Mouse (Mus musculus): ENCODE data around the gene Gm49369.
A peak's percentile ranks its signal among the peaks of the same experiment; 100 is the strongest.
"Not testable (repeated sequence)": the region's sequence is repeated elsewhere in the genome, so short reads cannot be mapped to it uniquely, and the experiment has no call there.

The Gm49369 gene

DNA sequence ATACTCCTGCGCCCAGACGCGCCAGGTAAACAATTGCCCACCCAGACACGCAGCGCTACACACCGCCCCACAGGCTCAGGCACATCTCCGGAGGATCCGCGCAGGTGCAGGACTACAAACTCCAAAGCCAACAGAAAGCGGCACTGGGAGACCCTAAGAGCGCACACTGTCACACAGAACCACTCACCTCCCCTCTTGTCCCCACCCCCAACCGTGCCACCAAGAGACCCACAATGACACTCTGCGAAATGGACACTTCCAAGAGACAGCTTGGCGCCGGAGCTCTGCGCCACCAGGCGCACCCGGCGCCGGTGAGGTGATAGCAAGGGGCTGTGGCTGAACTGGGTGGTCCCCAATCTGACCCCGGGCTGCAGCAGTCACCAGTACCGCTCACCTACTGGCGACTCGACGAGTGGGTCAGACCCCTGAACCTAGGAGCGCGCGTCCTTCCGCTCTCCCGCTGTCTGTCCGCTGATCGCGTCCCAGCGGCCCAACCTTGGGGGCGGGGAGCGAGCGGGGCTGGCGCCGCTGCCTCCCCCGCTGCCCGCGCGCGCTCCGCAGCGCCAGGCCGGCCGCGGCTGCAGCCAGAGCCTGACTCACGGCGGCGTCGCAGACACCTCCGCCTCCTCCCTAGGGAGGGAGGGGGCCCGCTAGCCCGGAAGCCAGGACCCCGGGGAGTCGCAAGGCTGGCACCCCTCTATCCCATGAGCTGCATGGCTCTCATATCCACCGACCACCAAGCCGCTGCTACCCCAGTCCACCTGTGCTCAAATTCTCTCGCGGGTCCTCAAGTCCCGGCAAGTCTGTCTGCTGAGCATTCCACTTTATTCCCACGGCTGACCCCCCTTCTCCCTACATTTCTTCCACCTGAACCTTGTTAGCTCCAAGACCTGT is 10.5 kb downstream of the Gm49369 start:
- DNase-seq (ENCODE audit: low read depth), result no peak

DNA sequence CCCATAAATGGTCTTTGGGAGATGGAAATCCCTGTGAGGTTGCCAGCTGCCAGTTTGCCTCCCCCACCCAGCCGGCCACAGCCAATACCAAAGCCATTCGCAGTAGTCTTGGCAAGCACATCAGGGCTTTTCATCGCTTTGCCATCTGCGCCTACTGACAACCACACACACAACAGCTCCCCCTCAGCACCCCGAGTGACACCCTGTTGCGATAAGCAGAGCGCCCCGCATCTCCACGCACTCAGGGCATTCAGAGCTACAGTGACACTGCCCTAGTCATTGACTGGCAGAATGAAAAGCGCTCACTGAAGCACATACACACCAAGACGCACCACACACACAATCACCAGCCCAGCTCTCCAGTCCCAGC is 11.1 kb downstream of the Gm49369 start:
- no peak for DNase-seq (ENCODE audit: low read depth)

DNA sequence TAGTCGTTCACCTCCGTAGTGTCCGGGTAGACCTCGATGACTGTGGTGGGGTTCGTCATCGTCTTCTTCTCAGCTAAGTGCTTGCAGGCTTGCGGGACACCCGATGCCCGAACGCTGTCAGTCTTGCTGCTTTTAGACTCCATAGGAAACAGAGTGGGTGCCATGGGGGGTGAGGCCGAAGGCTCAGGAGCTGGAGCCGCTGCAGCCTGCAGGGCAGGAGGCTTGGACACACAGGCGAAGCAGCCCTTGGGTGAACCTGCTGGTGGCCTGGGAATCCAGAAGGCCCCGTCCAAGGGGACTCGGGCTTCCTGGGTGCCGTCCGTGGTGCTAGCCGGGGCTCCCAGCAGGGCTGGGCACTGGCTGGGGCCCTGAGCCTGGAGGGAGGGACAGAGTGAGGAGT is 11.5 kb downstream of the Gm49369 start:
- DNase-seq (ENCODE audit: low read depth), result no peak

DNA sequence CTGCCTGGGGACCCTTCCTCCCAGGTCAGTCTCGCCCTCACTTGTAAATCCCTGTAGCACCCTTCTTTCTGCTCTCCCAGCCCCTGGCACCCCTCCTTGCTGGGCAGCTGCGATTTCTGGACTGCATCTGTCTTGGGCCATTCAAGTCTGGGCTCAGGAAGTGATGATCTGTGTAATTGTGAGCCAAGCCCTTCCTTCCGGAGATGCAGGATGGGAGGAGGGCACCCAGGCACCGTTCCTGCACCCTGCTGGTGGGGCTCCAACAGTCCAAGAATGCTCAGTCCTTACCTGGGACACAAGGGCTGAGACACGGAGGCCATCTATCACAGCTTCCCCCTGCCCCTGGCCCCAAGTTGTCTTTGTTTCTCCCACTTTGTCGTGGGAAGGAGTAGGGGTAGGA is 12.6 kb downstream of the Gm49369 start:
- no peak for DNase-seq (ENCODE audit: low read depth)

DNA sequence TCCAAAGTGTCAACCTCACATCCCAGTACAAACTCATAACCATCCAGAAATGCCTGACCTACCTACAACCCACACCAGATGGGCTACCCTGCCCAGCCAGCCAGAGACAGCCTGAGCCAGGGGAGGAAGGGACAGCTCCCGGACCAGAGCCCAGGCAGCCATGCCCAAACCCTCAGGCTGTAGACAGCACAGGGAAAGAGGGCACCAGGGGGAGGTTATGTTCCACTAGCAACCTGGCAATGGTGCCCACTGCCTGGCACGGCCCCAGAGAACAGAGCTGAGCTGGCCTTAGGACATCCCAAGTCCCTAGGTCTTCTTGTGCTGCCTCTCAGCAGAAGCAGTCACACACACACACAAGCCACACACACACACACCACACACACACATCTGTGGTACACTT is 13.6 kb downstream of the Gm49369 start:
- no peak for DNase-seq (ENCODE audit: low read depth)

DNA sequence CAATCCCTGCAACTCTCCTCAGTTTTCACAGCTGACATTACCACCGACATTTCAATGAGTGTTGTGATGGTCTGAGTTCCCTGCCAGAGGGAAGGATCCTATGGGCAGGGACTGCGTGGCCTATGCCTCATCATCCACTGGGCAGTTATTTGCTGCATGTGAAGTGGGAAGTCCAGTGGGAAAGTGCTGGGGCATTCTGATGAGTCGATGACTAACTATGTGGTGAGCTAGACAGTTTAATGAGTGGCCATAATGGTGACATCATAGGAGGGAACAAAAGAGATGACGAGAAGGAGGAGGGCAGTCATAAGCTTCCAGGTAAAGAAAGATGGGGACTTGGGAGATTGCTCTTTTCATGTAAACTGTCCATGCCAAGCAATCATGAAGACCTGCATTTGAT is 19.4 kb downstream of the Gm49369 start:
- DNase-seq (ENCODE audit: low read depth), result peak; percentile 54

DNA sequence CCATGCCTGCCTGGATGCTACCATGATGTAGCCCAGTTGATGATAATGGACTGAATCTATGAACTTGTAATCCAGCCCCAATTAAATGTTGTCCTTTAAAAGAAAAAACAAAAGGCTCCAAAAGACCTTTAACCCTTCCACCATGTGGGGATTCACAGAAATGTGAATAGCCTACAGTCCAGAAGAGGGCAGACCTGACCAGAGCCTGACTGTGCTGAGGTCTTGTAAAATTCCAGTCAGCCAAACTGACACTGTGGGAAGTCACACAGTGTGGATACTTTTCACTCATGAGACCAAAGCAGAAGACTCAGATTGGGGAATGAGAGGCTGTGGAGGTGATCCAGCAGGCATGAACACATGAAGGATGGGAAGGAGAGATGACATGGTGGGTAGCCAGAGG is 21.7 kb downstream of the Gm49369 start:
- no peak for DNase-seq (ENCODE audit: low read depth)

DNA sequence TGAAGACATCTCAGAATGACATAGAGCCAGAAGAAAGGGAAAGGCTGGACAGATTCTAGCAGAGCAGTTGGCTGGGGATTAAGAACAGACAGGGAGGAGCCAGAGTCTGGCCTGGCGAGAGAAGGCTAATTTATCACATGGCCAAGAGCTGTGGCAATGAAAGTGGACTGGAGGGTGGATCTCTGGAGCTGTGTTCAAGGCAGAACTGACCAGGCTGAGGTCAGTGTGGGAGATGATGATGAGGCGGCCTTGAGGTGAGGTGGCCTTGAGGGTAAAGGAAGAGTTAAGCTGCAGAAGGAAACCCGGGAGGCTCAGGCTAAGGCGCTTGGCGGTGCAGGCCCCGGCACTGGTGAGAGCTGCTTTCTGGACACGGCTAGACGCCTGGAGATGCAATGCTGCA is 23.3 kb downstream of the Gm49369 start:
- DNase-seq (ENCODE audit: low read depth), result no peak

DNA sequence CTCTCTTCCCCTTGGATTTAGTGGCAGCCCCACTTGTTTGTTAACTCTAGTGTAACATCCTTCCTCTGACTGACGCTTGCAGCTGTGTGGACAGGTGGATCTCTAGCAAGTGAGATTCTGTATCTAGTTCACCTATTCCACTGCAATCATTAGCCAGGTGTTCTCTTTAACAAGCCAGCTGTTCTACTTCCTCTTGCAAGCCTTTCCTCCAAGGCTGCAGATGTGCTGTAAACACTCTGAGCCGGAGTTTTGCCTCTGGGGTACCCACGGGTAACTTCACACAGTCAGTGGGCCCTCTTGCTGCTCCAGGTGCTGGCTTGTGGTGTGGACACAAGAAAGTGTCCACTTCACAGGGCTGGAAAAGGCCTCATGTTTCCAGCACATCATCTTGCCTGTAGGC is 24.9 kb downstream of the Gm49369 start:
- no peak for DNase-seq (ENCODE audit: low read depth)

DNA sequence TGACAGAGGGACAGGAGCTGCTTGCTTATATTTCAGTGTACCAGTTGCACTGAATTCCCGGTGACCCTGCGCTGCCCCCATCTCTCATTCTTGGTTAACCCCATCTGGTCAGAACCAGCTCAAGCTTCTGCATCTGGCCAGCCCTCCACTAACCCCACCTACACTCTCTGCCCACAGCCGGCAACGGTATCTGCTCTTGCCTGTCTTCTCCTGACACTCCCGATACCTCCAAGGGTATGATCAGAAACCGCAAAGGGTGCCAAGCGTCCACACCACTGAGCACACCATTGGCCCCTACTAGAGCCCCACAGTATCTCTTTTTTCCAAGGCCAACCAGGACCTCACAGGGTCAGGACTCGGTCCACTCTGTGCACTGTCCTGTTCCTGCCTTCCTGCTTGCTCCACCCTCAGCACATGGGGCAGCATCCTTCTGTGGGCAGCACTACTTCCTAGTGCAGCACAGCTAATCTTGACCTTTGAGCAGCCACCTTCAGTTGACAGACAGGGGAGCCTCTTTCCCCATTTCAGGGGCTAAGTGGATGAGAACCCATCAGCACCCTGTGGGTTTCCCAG is 27.7 kb downstream of the Gm49369 start:
- DNase-seq (ENCODE audit: low read depth), result no peak

DNA sequence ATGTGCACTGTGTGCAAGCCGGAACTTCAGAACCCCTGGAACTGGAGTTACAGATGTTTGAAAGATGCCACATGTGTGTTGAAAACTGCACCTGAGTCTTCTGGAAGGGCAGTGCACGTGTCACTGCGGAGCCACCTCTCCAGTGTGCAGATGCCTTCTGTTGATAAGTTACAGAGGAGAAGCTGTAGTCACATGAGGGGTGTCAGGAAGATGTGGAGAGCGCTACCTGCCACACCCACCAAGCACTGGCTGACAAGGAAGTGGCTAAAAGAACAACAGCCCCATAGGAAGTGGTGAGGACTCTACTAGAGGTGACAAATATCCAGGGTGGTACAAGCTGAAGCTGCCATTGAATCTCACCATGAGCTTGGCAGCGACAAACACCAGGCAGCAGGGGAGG is 28.6 kb downstream of the Gm49369 start:
- DNase-seq (ENCODE audit: low read depth), result no peak

DNA sequence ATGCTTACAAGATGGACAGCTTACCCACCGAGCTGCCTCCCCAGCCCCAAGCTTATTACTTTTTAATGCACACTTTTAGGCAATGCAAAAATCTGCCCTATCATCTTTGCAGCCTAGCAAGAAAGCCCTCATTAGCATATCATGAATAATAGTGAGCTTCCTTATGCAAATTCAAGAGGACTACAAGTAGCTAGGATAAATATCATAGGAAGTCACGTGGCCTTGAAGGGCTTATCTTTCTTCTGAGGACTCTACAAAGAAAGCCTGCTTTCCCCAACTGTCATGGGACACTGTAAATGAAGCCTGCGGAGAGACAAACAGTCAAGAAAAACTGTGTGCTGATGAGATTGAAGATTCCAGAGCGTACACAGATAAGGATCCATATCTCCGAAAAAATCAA is 30.9 kb downstream of the Gm49369 start:
- DNase-seq (ENCODE audit: low read depth), result no peak

DNA sequence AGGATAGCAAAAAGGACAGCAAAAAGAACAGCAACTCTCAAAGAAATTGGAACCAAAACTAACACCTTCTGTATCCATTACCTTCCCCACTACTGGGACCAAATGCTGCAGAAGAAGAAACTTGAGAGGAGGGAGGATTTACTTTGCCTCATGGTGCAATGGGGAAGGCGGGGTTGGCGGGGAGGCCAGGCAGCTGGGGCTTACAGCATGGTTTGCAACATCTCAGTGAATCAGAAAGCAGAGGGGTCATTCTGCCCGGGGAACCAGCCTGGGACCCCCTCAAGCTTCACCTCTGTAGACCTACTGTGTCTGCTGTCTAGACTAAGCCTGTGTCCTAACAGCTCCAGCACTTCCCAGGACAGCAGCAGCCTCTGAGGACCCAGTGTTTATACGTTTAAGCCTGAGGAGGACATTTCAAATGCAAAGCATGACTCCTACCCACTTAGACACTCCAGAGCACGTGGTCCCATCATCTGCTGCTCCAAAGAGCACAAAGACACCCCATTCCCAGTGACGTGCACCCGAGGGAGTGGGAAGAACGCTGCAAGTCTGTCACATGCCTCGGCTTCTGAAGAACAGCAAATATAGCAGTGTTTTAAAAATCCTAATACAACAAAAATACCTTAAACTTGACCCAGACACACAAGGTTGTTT is 33.0 kb downstream of the Gm49369 start:
- DNase-seq (ENCODE audit: low read depth), result no peak

DNA sequence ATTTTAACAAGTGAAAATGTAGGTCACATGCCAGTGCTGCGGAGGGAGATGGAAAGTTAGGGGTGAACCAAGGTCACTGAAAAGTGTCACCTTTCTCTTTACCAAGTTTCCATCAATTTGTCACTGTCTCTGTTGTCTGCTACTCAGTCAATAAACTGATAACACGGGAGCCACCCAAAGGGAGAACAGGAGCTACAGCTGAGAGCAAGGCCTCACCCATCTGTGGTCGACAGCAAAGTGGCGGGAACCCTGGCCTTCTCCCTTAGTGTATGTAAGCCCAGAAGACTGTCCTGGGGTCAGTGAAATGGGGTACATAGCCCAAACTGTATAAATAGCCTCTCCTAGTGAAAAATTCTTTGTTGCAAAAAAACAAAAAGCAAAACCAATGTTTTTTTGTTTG is 34.9 kb downstream of the Gm49369 start:
- DNase-seq (ENCODE audit: low read depth), result no peak

DNA sequence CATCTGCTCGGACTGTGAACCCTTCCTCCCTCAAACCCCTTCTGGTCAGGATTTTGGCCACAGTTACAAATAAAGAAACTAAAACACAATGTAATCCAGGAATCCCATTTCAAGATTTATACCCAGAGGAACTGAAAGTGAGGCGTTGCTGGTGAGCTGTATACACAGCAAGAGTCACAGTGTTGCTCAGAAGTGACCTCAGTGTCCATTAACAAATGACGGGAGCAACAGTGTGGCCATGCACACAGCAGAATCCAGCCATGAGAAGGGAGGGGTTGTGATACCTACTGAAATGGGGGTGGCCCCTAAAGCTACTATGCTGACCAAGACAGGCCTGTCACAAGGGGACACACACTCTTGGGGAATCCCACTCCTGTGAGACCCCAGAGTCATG is 40.2 kb downstream of the Gm49369 start:
- no peak for DNase-seq (ENCODE audit: low read depth)

DNA sequence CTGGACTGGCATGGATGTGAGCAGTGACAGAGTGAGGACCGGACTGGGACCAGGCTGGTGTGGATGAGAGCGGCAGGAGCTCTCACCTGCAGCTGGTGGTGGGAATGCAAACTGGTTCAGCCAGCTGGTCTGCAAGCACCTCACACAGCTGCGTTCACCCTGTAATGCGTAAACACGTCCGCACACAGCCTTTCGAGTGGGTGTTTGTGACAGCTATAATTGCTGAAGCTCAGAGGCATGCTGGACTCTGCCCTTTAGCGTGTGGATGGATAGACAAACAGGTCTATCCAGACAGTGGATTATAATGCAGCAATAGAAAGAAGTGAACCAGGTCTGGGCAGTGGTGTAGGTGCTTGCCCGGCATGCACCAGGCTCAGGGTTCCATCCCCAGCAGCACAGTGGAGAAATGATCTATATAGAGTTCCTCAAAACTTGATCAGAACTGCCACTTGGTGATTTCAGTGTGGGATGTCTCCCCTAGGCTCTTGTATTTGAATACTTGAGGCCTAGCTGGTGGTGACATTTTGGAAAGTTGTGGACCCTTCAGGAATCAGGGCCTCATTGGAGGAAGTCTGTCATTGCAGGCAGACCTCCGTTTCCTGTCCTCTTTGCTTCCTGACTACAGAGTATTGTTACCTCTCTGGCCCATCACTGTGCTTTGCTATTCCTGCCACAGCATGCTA is 40.8 kb downstream of the Gm49369 start:
- no peak for DNase-seq (ENCODE audit: low read depth)

DNA sequence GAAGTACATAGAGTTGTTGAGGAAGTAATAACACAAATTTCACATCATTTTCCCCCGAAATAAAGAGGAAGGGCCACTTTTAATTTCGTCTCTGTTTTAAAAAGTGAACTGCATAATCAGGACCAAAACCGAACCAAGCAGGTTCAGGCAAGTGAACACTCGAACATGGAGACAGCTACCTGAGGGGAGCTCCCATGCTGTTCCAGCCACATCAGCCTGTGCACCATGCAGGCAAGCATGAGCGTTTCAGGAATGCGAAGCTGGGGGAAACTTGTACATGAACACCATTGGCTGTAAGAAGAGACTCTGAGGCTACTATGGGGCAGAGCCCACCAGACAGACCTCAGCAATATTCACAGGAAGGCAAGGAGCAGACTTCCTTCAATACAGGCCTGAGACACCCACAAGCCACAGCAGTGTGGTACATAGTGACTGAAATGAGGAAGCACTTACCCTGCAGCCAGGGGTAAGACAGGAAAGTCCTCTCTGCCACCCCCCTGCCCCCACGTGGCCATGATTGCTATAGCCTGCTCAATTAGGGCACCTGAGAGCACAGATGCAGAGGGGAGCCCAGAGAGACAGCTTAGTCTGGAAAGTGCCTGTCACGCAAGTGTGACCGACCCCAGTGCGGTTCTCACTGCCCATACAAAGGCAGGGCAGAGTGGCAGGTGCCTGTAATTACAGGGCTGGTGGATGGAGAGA is 42.0 kb downstream of the Gm49369 start:
- DNase-seq (ENCODE audit: low read depth), result no peak

DNA sequence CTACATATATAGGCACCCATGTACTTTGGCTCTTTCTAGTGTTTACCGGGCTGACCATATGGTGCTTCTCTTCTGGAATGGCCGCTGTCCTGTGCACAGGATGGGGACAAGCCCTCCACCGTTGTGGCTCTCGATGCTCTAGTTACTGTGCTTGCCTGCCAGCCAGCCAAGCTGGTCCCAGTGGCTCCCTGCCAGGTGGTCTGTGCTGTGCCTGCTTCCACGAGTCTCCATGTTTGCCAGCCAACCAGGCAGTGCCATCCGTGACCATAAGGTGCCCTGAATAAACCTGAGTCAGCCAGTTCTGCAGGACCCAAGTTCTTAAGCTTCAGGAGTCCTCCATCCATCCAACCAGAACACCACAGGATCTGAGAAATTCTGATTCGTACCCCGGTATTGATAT is 47.3 kb downstream of the Gm49369 start:
- DNase-seq (ENCODE audit: low read depth), result no peak

DNA sequence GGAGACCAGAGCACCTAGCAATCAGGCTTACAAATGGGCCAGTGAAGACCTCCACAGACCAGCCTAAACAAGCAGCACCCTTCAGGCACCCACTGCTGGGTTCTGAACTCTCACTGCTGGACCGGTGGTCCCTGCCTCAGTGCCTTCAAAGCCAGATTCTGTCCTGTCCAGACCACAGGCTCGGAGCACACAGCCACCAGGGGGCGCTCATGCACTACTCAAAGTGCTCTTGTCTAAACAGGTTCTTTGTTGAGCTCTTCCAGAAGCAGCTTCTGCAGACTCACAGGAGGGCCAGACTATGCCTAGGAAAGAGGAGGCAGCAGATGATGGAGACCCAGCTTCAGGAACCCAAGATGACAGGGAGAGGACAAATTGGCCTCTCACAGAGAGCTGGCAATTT is 48.2 kb downstream of the Gm49369 start:
- DNase-seq (ENCODE audit: low read depth), result peak; percentile 48

DNA sequence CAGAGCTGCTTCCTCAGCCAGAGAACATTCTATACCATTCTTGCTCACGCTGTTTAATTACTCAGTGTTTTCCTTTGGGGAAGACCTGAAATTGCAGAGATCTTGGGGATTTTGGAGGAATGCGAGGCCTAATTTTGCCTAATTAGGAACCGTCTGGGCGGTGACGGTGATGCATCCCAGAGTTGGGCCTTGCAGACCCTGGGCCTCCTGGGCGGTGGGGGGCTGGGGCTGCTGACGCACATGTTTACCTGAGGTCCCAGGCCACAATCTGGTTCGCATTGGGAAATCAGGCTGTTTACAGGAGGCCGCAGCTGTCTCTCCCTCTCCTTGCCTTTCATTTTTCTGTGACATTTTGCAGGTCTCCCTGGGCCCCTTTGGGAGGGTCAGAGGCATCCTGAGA is 49.7 kb downstream of the Gm49369 start:
- DNase-seq (ENCODE audit: low read depth), result not testable (repeated sequence)

DNA sequence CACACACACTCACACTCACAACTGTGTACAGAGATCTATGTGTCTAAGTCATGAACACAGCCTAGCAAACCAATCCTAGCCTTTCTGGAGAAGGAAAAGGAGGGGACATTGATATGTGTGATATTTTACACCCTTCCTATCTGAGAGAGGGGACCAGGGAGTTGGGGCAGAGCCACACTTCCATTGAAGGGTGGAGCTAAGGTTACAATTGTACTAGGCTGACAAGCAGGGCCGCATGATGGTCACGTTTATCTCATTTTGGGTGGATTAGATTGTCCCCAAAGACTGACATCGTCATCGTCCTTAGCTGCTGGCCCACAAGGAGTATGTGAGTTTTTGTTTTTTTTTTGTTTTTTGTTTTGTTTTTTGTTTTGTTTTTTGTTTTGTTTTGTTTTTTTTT is 51.2 kb downstream of the Gm49369 start:
- DNase-seq (ENCODE audit: low read depth), result no peak

DNA sequence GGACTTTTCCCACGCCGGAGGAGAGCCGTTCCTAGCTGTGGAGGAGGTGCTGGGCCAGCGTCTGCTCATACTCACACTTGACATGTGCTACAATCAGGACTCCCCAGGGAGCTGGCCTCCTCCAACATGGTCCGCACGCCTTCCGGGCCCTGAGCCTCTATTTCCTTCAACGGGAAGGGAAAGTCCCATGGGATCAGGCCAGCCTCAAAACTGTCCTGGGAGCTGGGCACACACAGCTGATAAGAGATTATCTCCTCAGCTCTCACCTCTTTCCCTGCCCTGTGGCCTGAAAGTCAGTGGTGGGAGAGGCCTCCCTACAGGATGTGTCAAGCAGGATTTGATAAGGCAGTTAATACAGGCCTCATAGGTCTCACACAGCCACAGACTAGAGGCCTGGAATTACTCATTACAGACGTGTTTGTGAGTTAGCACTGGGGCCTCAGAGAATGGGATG is 52.2 kb downstream of the Gm49369 start:
- DNase-seq (ENCODE audit: low read depth), result no peak

All from fibroblast of lung, adult 2 months (primary cell).